Mouse (Mus musculus): ENCODE measurements at regions not wholly inside any gene's neighbourhood (a gene's known extent, or its start where the extent isn't known, plus 50 kb on each side); places are given as distances from the start of the nearest gene placed in this dataset.

GRCm38 (mm10) chr3:21381072-21381471 lies 695.4 kb upstream of the Tbl1xr1 start:
- TF ChIP-seq CTCF (IDR thresholded peaks at IDR 0.05) (no peak), EP300 (IDR thresholded peaks at IDR 0.05) (no peak)
